Mouse (Mus musculus): ENCODE results near the gene Zfp644.

GRCm38 (mm10) chr5:106672597-106672996, 24.5 kb downstream of the Zfp644 start:
- no peak for TF ChIP-seq CTCF (conservative IDR thresholded peaks at IDR 0.05; ENCODE audit: insufficient read depth, insufficient read length, low read depth, low read length)
- no peak for TF ChIP-seq POLR2A (IDR thresholded peaks at IDR 0.05; ENCODE audit: low read depth, low read length)

Measured in kidney, adult 2 months (tissue).